Mouse (Mus musculus): ENCODE measurements around the gene Car6.

DNA sequence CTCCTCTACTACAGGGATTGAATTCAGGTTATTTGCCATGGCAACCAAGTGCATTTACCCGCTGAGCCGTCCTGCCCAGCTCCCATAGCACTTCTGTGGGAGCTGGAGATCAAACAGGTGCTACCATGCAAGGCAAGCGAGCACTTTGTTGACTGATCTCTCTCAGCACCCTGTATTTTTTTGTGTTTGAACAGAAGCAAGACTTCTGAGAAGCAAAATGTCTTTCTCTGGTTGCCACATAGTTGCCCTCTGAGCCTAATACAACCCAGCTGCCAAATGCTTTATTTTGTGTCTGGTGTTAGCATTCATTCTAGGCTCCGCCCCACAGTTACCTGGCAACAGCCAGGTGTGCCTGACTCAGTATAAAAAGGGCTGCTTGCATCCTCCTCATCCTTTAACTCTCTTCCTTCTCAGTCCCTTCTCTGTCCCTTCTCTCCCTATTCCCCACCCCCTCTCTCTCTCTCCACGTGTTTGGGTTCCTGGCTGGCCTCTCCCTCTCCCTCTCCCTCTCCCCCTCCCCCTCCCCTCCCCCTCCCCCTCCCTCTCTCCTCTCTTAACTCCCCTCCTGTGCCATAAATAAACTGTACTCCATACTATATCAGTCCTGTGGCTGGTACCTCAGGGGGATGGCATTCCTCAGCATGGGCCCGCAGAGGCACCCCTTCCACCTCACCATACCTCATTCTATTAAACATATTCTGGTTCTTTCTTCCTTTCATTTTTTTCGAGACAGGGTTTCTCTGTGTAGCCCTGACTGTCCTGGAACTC, 27.6 kb upstream of the Car6 start:
- TF ChIP-seq CTCF (IDR thresholded peaks at IDR 0.05), result no peak
- TF ChIP-seq EP300 (IDR thresholded peaks at IDR 0.05; ENCODE audit: insufficient read depth, low read depth, low read length), result no peak

Data from heart, adult 2 months (tissue).